Mouse (Mus musculus) embryo, embryonic 11.5 days (tissue): ENCODE measurements around the gene Jph2.
A peak's percentile ranks its signal among the peaks of the same experiment; 100 is the strongest.

Experiments
- DNase-seq: peaks from one replicate; pipeline ENCODE4 v3.0.0-alpha.2; 2012; ENCODE audit warnings: low read depth, low spot score

Jph2 gene

GRCm38 (mm10) chr2:163317281-163317680 lies 80.5 kb downstream of the Jph2 start:
- DNase-seq: no peak

- no peak for DNase-seq
These were observed 87.6 kb downstream of the Jph2 start for GRCm38 (mm10) chr2:163310163-163310688.

- no peak for DNase-seq
These were observed 88.4 kb downstream of the Jph2 start for GRCm38 (mm10) chr2:163309376-163309775.

- no peak for DNase-seq
These were observed 94.8 kb downstream of the Jph2 start for GRCm38 (mm10) chr2:163303037-163303436.

- no peak for DNase-seq
These were observed 96.2 kb downstream of the Jph2 start for GRCm38 (mm10) chr2:163301641-163302040.

- no peak for DNase-seq
These were observed 97.4 kb downstream of the Jph2 start for GRCm38 (mm10) chr2:163300069-163301060.

- no peak for DNase-seq
These were observed 100.7 kb downstream of the Jph2 start for GRCm38 (mm10) chr2:163296999-163297630.

GRCm38 (mm10) chr2:163288881-163289379 lies 108.9 kb downstream of the Jph2 start:
- peak; percentile 65 for DNase-seq
